9 mouse cellular contexts compared by ENCODE assay signal in genomic region chr10:79712499-79713126, GRCm38 (mm10). TPM values are rescaled to one million over a fixed set of nuclear protein-coding genes. Genes with fewer than 3 reads are reported as not detected.
A peak's percentile ranks its signal among the peaks of the same experiment; 100 is the strongest.
DNase-seq lines count a peak whose midpoint lies in the region; ATAC-seq lines count a peak whose summit lies in the region.
"Had no signal": no experiment of that assay in that cellular context is flagged by ENCODE, and none has a peak within 500 bp of the region (broad histone marks: within the 10 kb centered on the region; RNA-seq: fewer than 3 reads in every experiment).

No protein-coding gene starts in this region.

- H3K4me2 ChIP-seq in heart, embryonic 12.5 days, result no peak overlapping the region
- H3K4me2 ChIP-seq: limb, embryonic 12.5 days had no signal

- peak; percentile 71 to 81 for DNase-seq in CD8-positive naive resting alpha-beta T cell, adult 2 months (ENCODE audit: low read depth in 2 of 2, low spot score in 2 of 2)
- peak; percentile 74 to 86 for DNase-seq in adrenal gland, adult 18-20 months (ENCODE audit: low spot score in 2 of 2)
- DNase-seq in embryo, embryonic 11.5 days (ENCODE audit: low read depth, low spot score), result peak; percentile 65
- peak; percentile 74 to 93 for DNase-seq in kidney, postnatal 36 days
- peak; percentile 74 to 79 for DNase-seq in lung, adult 18-20 months
- peak; percentile 84 for DNase-seq in right cerebral cortex, adult 18-20 months
- DNase-seq in urinary bladder, postnatal 14 days (ENCODE audit: low spot score), result peak; percentile 83

- no peak overlapping the region for H3K27ac ChIP-seq in heart, embryonic 12.5 days (ENCODE audit: poor library complexity, severe bottlenecking)
- H3K27ac ChIP-seq: limb, embryonic 12.5 days had no signal

- no peak overlapping the region for H3K4me3 ChIP-seq in heart, embryonic 12.5 days
- H3K4me3 ChIP-seq: limb, embryonic 12.5 days had no signal

- H3K36me3 ChIP-seq in heart, embryonic 12.5 days, result peaks cover 40% of the 10 kb centered on the region

- peaks cover 57% of the 10 kb centered on the region for H3K4me1 ChIP-seq in heart, embryonic 12.5 days (replicated peaks)

- WGBS in heart, embryonic 12.5 days, result 14% methylated on average over 4 of the region's 6 CpGs

- peak; percentile 76 for ATAC-seq in heart, embryonic 12.5 days (ENCODE audit: insufficient number of reproducible peaks, low FRiP score)

- H3K9ac ChIP-seq in heart, embryonic 12.5 days, result no peak overlapping the region
- H3K9ac ChIP-seq: limb, embryonic 12.5 days had no signal

- no peaks in the 10 kb centered on the region for H3K9me3 ChIP-seq in heart, embryonic 12.5 days (replicated peaks)
- H3K9me3 ChIP-seq: limb, embryonic 12.5 days had no signal

- H3K27me3 ChIP-seq in heart, embryonic 12.5 days (replicated peaks), result peaks cover 37% of the 10 kb centered on the region

RNA-seq across cellular contexts. Expression of gene Hcn2, which starts 3.8 kb away (rescaled TPM):
- 1 to 10 TPM; 6.1 to 9.4 TPM for total RNA-seq in adrenal gland, adult 18-20 months (2021)
- polyA plus RNA-seq in heart, embryonic 12.5 days (2016; fragmentation: Nextera tagmentation; extraction: Ambion mirVana), result not detected in 2 replicates

RNA-seq across cellular contexts. Expression of gene Bsg, which starts 8.3 kb away (rescaled TPM):
- 100 to 1,000 TPM; 618 to 637 TPM for total RNA-seq in adrenal gland, adult 18-20 months (2021)
- 1,289 and 1,310 TPM in 2 replicates for polyA plus RNA-seq in heart, embryonic 12.5 days (2016; fragmentation: Nextera tagmentation; extraction: Ambion mirVana)

RNA-seq across cellular contexts. Expression of gene Gzmm, which starts 23.8 kb away (rescaled TPM):
- 1 to 10 TPM; 1.2 to 1.3 TPM for total RNA-seq in adrenal gland, adult 18-20 months (2021)
- polyA plus RNA-seq in heart, embryonic 12.5 days (2016; fragmentation: Nextera tagmentation; extraction: Ambion mirVana), result 0.78 and 0.83 TPM in 2 replicates

RNA-seq across cellular contexts. Expression of gene Cdc34, which starts 30.6 kb away (rescaled TPM):
- total RNA-seq in adrenal gland, adult 18-20 months (2021), result 100 to 1,000 TPM in 1 of 2 experiments, 10 to 100 TPM in 1; 87.6 to 120 TPM
- polyA plus RNA-seq in heart, embryonic 12.5 days (2016; fragmentation: Nextera tagmentation; extraction: Ambion mirVana), result 151 and 152 TPM in 2 replicates

RNA-seq across cellular contexts. Expression of gene Polrmt, which starts 33.8 kb away (rescaled TPM):
- total RNA-seq in adrenal gland, adult 18-20 months (2021), result 10 to 100 TPM; 53.0 to 59.0 TPM
- 35.4 and 35.9 TPM in 2 replicates for polyA plus RNA-seq in heart, embryonic 12.5 days (2016; fragmentation: Nextera tagmentation; extraction: Ambion mirVana)
